Mouse (Mus musculus): ENCODE data around the gene Cntnap2. TPM values are rescaled to one million over a fixed set of nuclear protein-coding genes. Genes with fewer than 3 reads are reported as not detected.

Cntnap2 gene
- total and polyA plus RNA-seq, 3 experiments: 0.30 to 0.79 (median 0.44) TPM

DNA sequence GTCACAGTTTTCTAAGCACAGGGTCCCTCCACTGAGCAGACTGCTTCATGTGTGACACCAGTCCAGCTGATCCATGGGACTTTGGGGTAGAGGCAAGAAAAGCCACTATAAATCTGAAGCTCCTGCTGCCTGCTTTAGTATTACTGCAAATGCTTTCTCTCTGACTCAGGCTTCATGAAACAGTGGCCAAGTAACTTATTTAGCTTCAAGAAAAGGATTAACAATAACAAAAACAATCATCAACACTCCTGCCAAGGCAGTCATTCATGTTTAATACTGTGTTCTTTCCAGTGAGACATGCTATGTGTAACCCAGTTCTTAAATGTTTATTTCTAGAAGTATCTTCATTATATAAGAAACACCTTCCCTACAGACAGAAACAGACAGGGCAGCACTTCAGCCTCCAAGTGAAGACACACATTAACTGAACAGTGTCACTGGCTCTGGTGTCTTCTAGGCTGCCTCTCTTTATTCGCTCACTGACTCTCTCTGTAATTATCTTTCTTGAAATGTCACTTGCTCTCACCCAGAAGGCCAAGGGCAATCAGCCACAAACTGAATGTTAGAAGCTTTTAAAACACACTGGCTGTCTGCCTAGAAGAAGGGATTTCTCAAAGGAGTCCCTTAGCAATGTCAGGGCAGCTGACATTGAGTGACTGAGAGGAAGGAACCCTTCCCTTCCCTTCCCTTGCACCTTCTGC is 1955.9 kb downstream of the Cntnap2 start:
- DNase-seq (ENCODE audit: extremely low read depth): no peak
- Histone ChIP-seq H3K36me3 (replicated peaks in 1 of 2; ENCODE audit: control insufficient read depth in 1 of 2, insufficient read depth in 1 of 2, low read length in 1 of 2) (no peaks in the 10 kb centered on the region), H3K4me3 (replicated peaks in 1 of 3; ENCODE audit: low read depth in 2 of 3, low read length in 2 of 3, poor library complexity in 1 of 3) (no peak overlapping the region), H3K79me2 (replicated peaks; ENCODE audit: control insufficient read depth, extremely low read depth, insufficient read depth, poor library complexity, severe bottlenecking) (no peaks in the 10 kb centered on the region), H3K4me1 (ENCODE audit: control insufficient read depth in 1 of 2, insufficient read depth in 2 of 2) (peaks cover 3 to 24% of the 10 kb centered on the region in 2 experiments; a peak in 3 of 4 replicates), H3K9me3 (replicated peaks; ENCODE audit: low read length) (no peaks in the 10 kb centered on the region), H3K27ac (ENCODE audit: insufficient read depth, low read depth) (no peak overlapping the region), H3K9ac (ENCODE audit: insufficient read depth, low read depth) (no peak overlapping the region), H3K27me3 (replicated peaks) (no peaks in the 10 kb centered on the region), H3K4me2 (ENCODE audit: insufficient read depth, low read depth, poor library complexity, severe bottlenecking) (no peak overlapping the region)
- no peak for TF ChIP-seq NRF1 (IDR thresholded peaks at IDR 0.05; ENCODE audit: low read depth, low read length)
- TF ChIP-seq ZNF384 (IDR thresholded peaks at IDR 0.05; ENCODE audit: low read depth, low read length): no peak
- no peak for TF ChIP-seq USF1 (IDR thresholded peaks at IDR 0.05; ENCODE audit: low read depth, low read length)
- TF ChIP-seq EP300 (IDR thresholded peaks at IDR 0.05; ENCODE audit: low read length): no peak
- TF ChIP-seq GABPA (IDR thresholded peaks at IDR 0.05; ENCODE audit: insufficient replicate concordance, low read depth, low read length): no peak
- no peak for TF ChIP-seq KAT2A (IDR thresholded peaks at IDR 0.05; ENCODE audit: insufficient replicate concordance, low read length)
- no peak for TF ChIP-seq ETS1 (conservative IDR thresholded peaks at IDR 0.05; ENCODE audit: low read depth, low read length)
- TF ChIP-seq POLR2A (IDR thresholded peaks at IDR 0.05; ENCODE audit: low read depth, low read length): no peak
- TF ChIP-seq SIN3A (IDR thresholded peaks at IDR 0.05; ENCODE audit: low read length): no peak
- TF ChIP-seq HCFC1 (IDR thresholded peaks at IDR 0.05; ENCODE audit: low read depth, low read length): no peak
- TF ChIP-seq MYC (IDR thresholded peaks at IDR 0.05; ENCODE audit: low read depth, low read length): no peak
- no peak for TF ChIP-seq TCF12 (IDR thresholded peaks at IDR 0.05; ENCODE audit: low read depth, low read length)
- no peak for TF ChIP-seq ZMIZ1 (IDR thresholded peaks at IDR 0.05; ENCODE audit: low read depth, low read length)
- TF ChIP-seq JUN (IDR thresholded peaks at IDR 0.05; ENCODE audit: insufficient read depth, low read depth, low read length): no peak
- TF ChIP-seq MAFK (IDR thresholded peaks at IDR 0.05; ENCODE audit: insufficient replicate concordance, low read length): no peak
- no peak for TF ChIP-seq CHD2 (IDR thresholded peaks at IDR 0.05; ENCODE audit: low read length)
- TF ChIP-seq PAX5 (IDR thresholded peaks at IDR 0.05; ENCODE audit: low read length): no peak
- TF ChIP-seq TBP (conservative IDR thresholded peaks at IDR 0.05; ENCODE audit: low read depth, low read length): no peak
- TF ChIP-seq USF2 (conservative IDR thresholded peaks at IDR 0.05; ENCODE audit: low read depth, low read length): no peak
- dilution Hi-C loops (cut with MboI; ENCODE audit: extremely low pct_ligation_motif_present, extremely low pct_unique_long_range_greater_than_20kb, low sequenced_read_pairs) (no loop called here), in situ Hi-C loops (cut with MboI; ENCODE audit: low pct_ligation_motif_present, low pct_unique_long_range_greater_than_20kb, low sequenced_read_pairs) (no loop called here)

DNA sequence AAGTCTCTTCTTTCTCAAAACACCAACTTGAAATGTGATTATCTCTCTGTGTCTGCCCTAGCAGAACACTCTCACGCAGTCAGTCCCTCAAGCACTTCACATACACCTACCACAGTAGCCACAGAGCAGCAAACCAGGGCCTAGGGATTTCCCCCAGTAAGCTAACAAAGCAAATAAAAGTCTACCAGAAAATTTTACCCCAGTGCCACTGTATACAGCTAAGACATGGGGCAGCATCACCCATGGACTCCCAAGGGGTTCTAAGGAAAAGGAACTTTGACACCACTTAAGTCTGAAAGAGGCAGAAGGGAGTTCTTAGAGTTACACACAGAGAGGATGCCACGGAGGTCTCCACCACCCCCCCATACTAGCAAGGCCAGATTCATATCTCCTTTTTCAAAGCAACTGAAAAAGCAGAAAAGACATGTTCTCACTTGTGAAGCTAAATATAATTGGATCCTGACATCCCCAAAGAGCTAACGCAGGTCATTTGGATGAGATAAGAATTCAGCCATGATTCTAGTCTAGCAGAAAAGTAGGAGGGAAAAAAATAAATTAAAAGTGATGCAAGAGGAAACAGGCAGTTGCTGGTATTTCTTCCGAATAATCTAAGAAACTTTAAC is 1967.0 kb downstream of the Cntnap2 start:
- dilution Hi-C loops (cut with MboI; ENCODE audit: extremely low pct_ligation_motif_present, extremely low pct_unique_long_range_greater_than_20kb, low sequenced_read_pairs) (no loop called here), in situ Hi-C loops (cut with MboI; ENCODE audit: low pct_ligation_motif_present, low pct_unique_long_range_greater_than_20kb, low sequenced_read_pairs) (no loop called here)
- Histone ChIP-seq H3K9me3 (replicated peaks; ENCODE audit: low read length) (no peaks in the 10 kb centered on the region), H3K27me3 (replicated peaks) (no peaks in the 10 kb centered on the region), H3K27ac (ENCODE audit: insufficient read depth, low read depth) (peak overlapping the region; percentile 52; the same call in 1 of the 2 replicates), H3K4me1 (ENCODE audit: control insufficient read depth in 1 of 2, insufficient read depth in 2 of 2) (peaks cover 6 to 28% of the 10 kb centered on the region in 2 experiments; a peak in 3 of 4 replicates), H3K4me2 (ENCODE audit: insufficient read depth, low read depth, poor library complexity, severe bottlenecking) (peak overlapping the region; percentile 95), H3K4me3 (replicated peaks in 1 of 3; ENCODE audit: low read depth in 2 of 3, low read length in 2 of 3, poor library complexity in 1 of 3) (no peak overlapping the region), H3K9ac (ENCODE audit: insufficient read depth, low read depth) (no peak overlapping the region), H3K79me2 (replicated peaks; ENCODE audit: control insufficient read depth, extremely low read depth, insufficient read depth, poor library complexity, severe bottlenecking) (no peaks in the 10 kb centered on the region), H3K36me3 (replicated peaks in 1 of 2; ENCODE audit: control insufficient read depth in 1 of 2, insufficient read depth in 1 of 2, low read length in 1 of 2) (no peaks in the 10 kb centered on the region)
- DNase-seq (ENCODE audit: extremely low read depth): peak; percentile 78
- TF ChIP-seq TBP (conservative IDR thresholded peaks at IDR 0.05; ENCODE audit: low read depth, low read length) (0 out of 2 replicates have a peak, but pooled peaks have one; percentile 15), CHD2 (IDR thresholded peaks at IDR 0.05; ENCODE audit: low read length) (0 out of 2 replicates have a peak, but pooled peaks have one; percentile 24), ZC3H11A (IDR thresholded peaks at IDR 0.05; ENCODE audit: low read depth, low read length) (no peak), E2F4 (IDR thresholded peaks at IDR 0.05; ENCODE audit: insufficient replicate concordance, low read depth, low read length) (no peak), ETS1 (conservative IDR thresholded peaks at IDR 0.05; ENCODE audit: low read depth, low read length) (peak; percentile 64), SMC3 (IDR thresholded peaks at IDR 0.05; ENCODE audit: low read depth, low read length) (no peak), JUN (IDR thresholded peaks at IDR 0.05; ENCODE audit: insufficient read depth, low read depth, low read length) (no peak), ZMIZ1 (IDR thresholded peaks at IDR 0.05; ENCODE audit: low read depth, low read length) (no peak), ZKSCAN1 (IDR thresholded peaks at IDR 0.05; ENCODE audit: borderline replicate concordance, low read depth, low read length) (no peak), RCOR1 (conservative IDR thresholded peaks at IDR 0.05; ENCODE audit: low read depth, low read length) (no peak; the same call in 1 of the 2 replicates), GABPA (IDR thresholded peaks at IDR 0.05; ENCODE audit: insufficient replicate concordance, low read depth, low read length) (no peak), USF1 (IDR thresholded peaks at IDR 0.05; ENCODE audit: low read depth, low read length) (no peak), MXI1 (IDR thresholded peaks at IDR 0.05; ENCODE audit: low read depth, low read length) (no peak), MAX (IDR thresholded peaks at IDR 0.05; ENCODE audit: low read length) (no peak), CHD1 (IDR thresholded peaks at IDR 0.05; ENCODE audit: low read depth, low read length) (peak; percentile 91; the same call in 1 of the 2 replicates), MAFK (IDR thresholded peaks at IDR 0.05; ENCODE audit: insufficient replicate concordance, low read length) (peak; percentile 43; the same call in 1 of the 2 replicates), JUND (conservative IDR thresholded peaks at IDR 0.05; ENCODE audit: low read depth, low read length) (peak; percentile 33), NRF1 (IDR thresholded peaks at IDR 0.05; ENCODE audit: low read depth, low read length) (no peak), RAD21 (IDR thresholded peaks at IDR 0.05; ENCODE audit: low read depth, low read length) (no peak; the same call in 1 of the 2 replicates), ZNF384 (IDR thresholded peaks at IDR 0.05; ENCODE audit: low read depth, low read length) (no peak)
